Mouse (Mus musculus) retina, postnatal 7 days (tissue): ENCODE results near the gene Tsku.

ENCODE experiments used
- DNase-seq: peaks from one replicate; pipeline ENCODE4 v3.0.0-alpha.2; 2012; ENCODE audit warnings: low read depth, low spot score

Tsku gene

DNA sequence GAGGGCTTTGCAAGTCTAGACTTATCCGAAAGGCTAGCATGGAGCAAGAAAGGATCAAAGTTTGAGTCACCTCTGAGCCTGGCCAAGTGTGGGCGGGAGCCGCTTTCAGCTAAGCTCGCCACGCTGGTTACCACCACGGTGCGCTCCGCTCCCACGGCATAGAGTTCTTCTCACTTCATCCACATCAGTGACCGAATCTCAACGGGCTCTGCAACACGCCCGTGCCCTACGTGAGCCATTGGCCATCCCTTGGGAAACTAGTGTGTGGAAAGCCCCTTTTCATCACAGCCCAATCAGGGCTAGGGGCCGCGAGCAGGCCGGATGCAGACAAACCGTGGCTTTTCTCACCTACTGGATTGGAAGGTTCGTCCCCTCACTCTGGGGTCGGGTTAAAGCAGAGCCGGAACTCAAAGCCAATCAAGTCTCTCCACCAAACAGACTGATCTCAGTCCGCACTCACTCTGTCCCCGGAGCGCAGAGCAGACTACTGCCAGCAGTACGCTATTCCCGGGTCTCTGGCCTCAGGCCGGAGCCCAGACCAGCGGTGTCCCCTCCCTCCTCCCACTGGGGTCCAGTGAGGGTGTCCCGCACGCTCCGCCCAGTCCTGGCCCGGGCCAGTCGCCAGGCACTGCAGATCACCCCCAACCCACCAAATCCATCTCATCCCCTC lies 1.0 kb downstream of the Tsku start:
- DNase-seq, result no peak

DNA sequence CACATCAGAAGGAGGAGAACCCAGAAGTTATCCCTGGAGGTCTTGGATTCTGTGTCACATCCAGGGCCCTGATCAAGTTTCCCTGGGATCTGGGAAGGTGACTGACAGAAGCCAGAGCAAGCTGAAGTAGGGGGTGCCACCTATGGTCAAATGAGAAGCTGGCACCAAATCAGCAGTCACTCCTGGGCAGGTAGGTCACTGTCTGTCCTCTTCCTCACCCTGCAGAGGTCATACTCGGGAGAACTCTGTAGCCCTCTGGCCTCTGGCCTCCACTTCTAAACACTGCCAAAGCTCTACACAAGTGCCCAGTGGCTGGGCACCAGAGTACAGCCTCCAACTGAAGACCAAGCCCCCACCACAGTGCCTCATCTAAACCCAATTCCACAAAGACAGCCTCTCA lies 3.1 kb downstream of the Tsku start:
- DNase-seq, result no peak

DNA sequence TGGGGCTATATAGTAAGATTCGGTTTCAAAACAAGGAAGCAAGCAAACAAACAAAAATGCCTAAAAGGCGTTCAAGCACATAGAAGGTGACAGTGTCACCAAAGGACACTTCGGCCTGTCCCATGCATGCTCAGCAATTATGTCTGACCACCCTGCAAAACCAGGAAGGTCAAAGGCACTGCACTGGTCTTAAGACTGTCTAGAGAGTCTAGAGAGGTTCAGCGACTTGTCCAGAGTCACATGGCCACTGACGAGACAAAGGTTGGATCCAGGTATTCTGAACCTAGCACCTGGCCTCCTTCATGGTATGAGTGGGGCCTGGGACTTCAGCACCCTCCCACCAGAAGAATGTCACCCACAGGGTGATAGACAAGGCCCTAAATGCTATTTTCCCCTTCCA lies 3.8 kb downstream of the Tsku start:
- DNase-seq, result no peak

DNA sequence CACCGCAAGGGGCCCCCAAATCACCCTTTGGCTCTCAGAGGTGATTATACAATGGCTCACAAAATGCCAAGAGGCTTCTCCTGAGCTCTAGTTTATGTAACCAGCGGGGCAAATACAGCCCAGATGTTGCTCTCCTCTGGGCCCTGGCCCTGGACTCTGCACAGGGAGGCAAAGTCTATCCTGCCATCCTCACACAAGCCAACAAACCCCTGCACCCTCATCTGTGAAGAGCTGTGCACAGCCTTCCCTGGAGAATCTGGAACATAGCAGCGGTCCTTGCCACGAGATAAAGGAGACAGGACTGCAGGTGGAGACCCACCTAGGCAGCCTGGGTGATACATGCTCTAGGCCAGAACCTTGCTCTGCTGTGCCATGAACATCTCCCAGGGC lies 6.2 kb downstream of the Tsku start:
- no peak for DNase-seq

DNA sequence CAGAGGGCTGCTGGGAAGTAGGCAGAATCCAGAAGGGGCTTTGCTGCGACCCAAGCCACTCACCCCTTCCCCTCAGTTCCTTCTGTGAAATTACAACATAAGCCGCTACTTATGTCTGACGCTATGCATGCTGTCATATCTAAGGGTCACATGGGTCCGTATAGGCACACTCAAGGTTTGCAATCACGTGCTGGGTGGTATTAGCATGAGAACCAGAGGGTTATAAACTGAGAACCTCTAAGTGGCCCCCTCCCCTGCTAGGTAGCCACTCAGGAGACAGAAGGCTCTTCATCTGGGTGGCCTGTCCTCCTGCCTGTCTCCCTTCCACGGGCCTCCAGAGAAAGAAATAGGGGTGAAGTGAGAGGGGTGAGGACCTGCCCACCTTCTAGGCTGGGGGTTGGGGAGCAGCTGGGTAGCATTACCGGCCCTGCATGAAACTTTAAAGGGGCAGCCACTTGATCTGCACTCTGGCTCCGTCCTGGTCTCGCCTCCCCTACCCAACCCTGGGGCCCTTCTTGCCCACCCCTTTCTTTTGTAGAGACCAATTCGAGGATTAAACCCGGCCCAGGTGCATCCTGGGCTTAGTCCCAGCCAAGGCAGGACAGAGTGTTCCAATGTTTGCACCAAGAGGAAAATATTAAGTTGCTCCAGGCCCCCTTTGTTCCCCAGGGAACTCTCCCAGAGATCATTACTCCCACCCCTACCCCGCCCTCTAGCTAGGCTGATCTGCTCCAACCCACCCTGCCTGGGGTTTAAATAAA lies 6.8 kb downstream of the Tsku start:
- no peak for DNase-seq

DNA sequence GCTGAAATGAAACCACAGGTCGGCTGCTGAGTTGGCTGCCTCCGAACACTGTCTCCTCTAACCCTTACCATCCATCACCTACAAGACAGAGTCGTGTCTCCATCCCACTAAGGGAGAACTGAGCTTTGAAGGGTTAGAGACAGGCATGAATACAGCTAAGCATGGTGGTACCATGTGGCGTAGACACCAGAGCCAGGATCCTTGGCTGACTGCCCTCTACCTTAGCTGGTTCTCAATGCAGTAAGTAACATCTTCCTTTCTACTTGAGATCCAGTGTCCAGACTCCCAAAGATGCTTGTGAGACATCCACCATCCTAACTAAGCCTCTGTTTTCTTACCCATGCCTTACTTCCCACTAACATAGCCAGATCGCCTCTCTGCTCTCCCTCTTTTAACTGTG lies 7.5 kb downstream of the Tsku start:
- DNase-seq, result no peak

DNA sequence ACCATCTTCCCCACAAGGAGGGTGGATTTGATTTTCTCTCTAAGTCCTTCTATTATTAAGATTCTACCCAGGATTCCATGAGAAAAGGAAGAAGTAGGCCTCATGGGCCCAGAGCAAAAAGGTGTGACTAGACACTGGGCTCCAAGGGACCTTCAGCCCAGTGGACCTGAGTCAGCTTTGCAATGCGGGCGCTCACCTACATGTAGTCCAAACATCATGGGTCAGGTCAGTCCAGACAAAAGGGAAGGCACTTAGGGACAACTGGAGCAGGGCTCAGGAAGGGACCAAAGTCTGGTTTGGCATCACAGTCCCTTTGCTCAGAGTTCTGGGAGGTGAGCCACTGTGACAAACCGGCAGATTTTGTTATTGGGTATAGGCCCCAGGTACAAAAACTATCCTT lies 9.6 kb downstream of the Tsku start:
- no peak for DNase-seq

DNA sequence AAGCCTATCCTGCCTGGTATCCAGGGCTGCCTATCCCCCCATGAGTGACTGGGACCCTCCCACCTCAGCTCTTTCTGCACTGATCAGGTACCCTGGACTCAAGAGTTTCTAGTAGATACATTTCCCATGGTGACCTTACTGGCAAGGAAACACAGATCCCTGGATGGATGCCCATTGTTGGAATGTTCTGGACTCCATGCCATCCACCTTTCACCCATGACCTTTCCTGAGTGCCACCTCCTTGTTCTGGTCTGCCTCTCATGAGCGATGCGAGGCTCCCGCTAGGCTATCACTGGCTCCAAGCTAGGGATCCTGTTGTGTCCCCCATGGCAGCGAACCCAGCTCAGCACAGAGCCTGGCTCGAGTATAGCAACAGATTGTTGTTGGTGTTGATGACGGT lies 11.3 kb downstream of the Tsku start:
- no peak for DNase-seq

DNA sequence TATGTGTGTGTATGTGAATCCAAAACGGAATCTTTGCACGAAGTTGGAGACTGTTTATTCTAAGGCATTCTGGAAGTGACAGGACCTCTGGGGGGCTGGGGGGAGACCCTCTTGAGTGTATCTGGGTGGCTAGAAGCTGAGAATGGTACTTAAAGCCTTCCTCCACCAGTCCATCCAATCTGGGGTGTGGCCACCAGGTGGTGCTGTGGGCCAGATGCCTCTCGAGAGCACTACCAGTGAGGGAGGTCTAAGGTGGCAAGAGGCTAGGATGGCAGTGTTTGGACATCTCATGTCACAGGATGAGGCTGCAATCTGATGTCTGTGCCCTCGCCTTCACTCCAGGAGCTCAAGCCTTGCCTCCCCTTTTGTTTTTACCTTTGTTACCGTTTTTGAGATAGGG lies 12.0 kb downstream of the Tsku start:
- DNase-seq, result peak; percentile 66

DNA sequence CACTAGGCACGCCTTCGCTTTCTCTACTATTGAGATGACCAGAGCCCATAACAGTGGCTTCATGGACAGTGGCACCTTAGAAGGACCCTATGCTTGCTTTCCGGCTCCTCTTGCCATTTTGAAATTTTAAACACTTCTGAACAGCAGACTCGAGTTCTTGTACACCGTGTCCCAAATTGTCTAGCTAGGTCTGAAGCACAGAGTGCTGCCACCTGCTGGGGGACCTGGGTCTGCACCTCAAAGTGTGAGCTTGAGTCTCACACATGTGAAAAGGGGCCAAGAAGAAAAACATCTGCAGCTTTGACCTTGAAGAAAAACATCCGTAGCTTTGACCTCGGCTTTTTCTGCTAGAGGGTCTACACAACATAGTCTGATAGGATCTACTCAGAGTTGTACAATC lies 13.1 kb downstream of the Tsku start:
- DNase-seq, result no peak

DNA sequence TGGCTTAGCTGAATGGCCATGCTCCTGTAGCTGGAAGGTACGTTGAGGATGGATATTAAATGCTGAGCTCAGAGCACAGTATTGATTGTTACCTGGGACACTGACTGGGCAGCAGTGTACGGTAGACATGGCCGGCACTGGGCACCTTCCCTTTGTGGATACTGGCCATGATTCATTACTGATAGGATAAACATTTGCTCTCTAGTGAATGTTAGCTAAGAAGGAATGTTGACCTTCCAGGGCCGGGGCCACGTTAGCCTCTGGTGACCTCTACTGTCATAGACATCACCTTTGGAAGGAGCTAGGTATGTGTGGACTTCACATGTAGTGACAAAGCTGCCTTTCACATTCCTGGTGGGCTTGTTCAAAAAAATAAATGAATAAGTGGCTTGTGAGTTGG lies 13.7 kb downstream of the Tsku start:
- no peak for DNase-seq

DNA sequence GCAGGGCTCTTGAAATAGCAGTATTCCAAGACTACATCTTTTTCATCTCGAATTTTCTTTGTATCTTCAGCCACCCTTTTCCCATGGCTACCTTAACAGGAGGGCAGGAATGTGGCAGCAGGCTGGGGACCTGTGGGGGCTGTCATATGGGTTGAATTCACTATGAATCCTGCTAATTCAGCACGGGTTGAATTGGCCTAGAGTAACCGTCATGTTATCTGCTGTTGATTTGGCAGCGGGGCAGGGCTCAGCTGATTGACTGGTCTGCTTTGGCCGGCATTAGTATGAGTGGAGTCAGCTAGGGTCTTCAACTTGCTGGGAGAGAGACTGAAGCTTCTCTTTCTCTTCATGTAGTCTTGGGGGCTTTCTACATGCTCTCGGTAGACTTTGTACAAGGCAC lies 16.1 kb downstream of the Tsku start:
- DNase-seq, result no peak

DNA sequence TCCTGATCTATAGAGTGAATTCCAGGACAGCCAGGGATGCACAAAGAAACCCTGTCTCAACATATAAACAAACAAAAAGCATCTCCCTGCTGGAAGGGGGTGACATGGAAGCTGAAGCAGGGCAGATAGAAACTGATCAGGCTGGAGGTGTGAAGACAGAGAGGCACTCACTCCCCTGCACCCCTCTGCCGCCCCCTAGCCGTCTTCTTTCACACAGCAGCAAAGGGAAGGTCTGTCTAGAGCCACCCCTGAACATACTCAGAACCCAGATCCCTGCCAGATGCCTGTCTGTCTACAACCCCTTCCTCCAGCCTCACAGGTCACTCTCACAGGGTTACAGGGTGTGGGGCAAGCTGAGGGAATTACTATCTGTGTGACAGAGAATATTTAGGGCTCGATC lies 16.8 kb downstream of the Tsku start:
- no peak for DNase-seq

DNA sequence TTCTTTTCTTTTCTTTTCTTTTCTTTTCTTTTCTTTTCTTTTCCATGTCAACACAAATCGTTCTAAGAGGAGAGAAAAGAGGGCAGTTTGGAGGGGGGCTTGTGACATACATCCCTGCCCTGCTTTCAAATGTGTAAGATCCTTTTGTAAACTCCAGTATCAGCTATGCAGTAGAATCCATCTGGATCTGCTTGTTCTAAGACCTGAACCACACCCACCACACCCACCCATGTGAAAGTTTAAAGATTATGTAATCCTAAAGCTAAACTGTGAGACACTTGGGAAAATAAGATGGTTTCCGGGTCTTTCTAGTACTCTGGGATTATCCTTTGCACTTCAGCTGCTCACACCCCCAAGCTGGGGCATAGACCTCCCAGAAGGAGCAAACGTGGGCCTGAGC lies 18.9 kb downstream of the Tsku start:
- DNase-seq, result no peak

DNA sequence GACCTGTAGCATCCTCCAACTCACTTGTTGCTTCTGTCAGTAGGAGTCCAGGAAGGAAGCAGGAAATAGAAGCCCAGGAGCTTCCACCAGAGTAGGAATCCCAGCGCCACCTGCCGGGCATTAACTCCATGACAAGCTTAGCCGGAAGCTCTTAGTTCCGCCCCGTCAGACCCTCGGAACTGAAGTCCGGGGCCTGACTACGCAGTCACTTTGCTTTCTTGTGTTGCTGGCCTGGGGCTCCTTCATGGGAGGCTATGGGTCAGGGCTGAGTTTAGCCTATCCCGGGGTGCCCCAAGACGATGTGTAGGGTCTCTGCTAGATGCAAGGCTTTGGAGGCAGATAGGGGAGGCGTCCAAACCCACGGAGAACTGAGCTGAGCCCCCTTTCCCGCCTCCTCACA lies 19.7 kb downstream of the Tsku start:
- DNase-seq, result peak; percentile 75

DNA sequence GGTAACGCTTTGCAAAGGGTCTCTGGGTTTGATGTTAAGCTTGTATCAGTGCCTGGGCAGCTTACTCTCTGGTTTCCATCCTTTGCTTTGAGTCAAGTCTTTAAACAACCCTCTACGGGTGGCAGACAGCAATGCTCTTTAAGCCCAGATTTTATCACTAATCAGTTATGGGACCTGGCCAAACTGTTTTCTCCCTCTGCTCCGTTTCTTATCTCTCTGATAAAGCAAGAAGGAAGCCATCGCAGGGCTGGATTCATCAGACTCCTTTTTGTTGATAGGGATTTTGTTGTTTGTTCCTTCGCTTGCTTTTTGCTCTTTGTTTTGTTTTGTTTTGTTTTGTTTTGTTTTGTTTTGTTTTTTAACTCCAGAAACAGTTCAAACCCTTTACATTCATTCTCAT lies 20.8 kb downstream of the Tsku start:
- DNase-seq, result no peak

DNA sequence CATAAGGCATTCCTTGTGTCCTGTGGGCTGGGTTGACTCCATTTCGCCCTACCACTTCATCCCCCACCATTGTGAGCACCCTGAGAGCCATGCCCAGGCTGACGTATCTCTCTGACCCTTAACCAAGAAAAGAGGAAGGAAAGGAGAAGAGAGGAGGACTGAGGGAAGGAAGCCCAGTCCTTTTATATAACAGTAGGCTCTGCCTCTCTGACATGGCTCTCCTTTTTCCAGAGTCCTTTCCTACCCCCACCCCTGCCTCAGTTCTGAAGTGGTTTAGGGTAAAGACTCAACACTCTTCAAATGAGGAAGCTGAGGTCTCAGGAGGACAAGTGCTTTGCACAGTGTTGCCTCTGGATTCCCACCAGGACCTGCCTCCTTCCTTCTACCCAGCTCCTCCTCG lies 27.1 kb downstream of the Tsku start:
- DNase-seq, result no peak

DNA sequence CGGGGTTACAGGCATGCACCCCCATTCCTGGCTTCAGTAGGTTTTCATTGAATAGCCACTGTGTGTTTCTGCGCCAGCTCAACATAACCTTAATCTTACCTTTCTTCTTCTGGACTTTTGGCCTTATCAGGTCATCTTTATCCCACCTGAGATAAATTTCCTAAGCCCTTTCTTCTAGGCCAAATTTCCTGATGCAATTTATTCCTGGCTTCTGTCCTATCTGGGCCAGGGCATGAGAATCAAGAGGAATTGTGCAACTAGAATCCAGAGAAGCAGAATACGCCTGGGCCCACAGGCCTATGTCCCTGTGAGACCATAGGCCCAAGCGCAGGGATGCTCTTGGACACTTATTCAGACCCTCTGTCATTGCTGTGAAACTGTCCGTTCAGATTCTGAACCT lies 27.6 kb downstream of the Tsku start:
- DNase-seq, result no peak

DNA sequence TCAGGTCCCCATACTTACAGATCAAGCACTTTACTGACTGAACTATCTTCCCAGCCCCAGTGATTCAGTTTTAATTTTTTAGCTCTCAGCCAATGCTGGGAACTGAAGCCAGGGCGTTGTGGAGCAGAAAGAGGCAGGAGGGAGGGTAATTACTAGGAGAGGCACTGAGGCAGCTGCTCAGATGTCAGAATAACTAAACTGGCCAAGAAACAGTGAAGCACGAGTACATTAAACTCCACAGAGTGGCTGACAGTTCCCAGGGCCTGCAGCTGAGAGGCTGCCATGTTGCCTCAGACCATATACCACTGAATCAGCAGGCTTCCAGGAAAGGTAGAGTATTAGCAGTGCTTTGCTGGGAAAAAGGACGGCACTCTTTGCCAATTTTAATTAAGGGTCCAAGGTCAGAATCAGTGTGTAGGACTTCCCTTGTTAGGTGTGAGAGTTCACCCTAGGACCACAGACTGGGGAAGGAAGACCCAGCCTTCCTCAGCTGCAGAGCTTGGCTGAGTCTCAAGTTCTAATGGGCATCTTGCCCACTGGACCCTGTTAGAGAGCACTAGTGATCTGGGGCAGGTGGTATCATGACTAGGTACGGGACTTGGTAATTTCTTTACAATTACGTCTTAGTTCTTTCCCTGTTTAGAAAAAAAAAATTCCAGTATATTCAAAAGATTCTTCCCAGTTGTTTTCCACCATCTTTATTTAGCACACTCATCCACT lies 28.3 kb downstream of the Tsku start:
- DNase-seq, result no peak

DNA sequence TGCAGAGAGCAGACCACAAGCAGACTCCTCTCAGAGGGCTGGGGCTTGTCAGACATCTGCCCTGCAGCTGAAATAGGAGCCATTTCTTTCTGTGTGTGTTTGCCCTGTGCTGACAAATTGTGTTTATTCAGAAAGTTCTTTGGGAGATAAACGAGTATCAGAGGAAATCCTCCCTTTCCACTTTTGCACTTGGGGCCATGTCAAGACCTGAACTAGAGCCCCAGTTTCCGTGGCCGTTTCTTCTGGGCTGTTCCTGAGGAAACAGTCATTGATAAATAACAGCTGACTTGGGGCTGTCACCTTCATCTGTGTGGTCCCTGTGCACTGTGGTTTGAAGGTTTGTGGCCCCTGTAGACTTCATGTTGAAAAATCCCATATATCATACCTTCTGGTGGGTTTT lies 29.2 kb downstream of the Tsku start:
- no peak for DNase-seq

DNA sequence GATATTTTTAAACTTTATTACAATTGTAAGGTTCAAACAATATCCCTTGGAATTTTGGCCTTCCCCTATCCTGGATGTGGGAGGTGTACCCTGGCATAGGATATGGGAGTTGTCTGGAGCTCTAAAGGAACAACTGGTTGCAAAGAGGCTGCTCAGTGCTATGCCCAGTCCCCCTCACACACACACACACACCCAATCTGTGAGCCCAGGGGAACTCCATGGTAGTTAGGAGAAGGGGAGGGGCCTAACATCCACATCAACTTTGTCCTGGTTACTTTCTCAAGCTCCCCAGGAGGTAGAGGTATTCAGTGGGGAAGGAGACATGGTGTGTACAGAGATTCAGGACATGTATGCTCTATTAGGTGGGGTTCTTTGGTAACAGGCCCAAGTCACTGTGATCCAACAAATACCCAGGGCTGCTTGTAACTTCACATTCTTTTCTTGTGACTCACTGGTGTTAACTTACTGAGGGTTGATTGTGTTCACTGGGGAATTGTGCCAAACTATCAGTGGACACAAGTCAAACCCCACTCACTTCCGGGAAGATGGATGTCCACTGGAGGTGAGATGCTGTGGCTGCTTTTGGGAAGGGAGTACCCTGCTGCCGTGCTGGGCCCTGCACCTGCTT lies 30.6 kb downstream of the Tsku start:
- DNase-seq, result no peak

DNA sequence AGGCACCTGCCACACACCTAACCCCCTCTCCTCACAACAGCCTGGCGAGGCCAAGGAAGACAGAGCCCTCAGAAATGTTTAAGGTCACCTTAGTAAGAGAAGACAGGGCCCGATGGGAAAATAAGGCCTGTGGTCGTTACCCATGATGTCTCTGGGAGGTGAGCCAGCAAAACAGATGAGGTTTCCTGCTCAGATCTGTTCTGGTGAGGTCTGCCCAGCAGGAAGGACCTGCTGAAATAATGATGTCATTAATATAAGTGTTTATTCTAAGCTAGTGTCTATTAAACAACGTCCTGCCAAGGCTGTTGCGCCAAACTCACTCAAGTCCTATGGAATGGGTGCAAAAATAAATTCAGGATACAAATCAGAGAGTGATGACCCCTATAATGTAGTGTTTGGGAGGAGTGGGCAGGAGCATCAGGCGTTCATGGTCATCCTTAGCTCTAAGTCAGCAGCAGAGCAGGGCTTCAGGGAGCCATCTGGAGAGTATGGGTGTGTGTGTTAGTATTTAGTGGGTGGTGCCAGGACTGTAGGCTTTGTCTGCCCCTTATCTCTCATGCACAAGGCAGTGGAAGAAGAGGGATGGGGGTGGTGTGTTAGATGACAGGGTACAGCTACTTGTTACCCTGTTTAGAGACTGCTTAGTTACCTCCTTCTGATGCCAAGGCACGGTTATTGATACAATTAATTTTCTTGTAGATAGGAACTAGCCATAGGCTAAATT lies 31.3 kb downstream of the Tsku start:
- no peak for DNase-seq
